Mouse (Mus musculus): ENCODE data around the gene Smurf1.
A peak's percentile ranks its signal among the peaks of the same experiment; 100 is the strongest.

Smurf1 gene

GRCm38 (mm10) chr5:144965639-144966351 is at the start of gene Smurf1:
Gene Smurf1, minus strand, starts transcription at chr5:144965847.
- DNase-seq (ENCODE audit: low spot score): peak; percentile 21

- DNase-seq (ENCODE audit: low spot score): no peak
Measured at GRCm38 (mm10) chr5:145014278-145014677, 48.6 kb upstream of the Smurf1 start.

- no peak for DNase-seq (ENCODE audit: low spot score)
Measured at GRCm38 (mm10) chr5:145008878-145009659, 43.4 kb upstream of the Smurf1 start.

GRCm38 (mm10) chr5:145005596-145005995 is 39.9 kb upstream of the Smurf1 start:
- no peak for DNase-seq (ENCODE audit: low spot score)

GRCm38 (mm10) chr5:145004495-145004894 is 38.8 kb upstream of the Smurf1 start:
- DNase-seq (ENCODE audit: low spot score): no peak

GRCm38 (mm10) chr5:145003362-145003761 is 37.7 kb upstream of the Smurf1 start:
- no peak for DNase-seq (ENCODE audit: low spot score)

GRCm38 (mm10) chr5:144998491-144998890 is 32.8 kb upstream of the Smurf1 start:
- DNase-seq (ENCODE audit: low spot score): peak; percentile 30

GRCm38 (mm10) chr5:144990481-144990880 is 24.8 kb upstream of the Smurf1 start:
- DNase-seq (ENCODE audit: low spot score): no peak

GRCm38 (mm10) chr5:144990051-144990450 is 24.4 kb upstream of the Smurf1 start:
- DNase-seq (ENCODE audit: low spot score): no peak

- no peak for DNase-seq (ENCODE audit: low spot score)
Measured at GRCm38 (mm10) chr5:144989061-144989405, 23.4 kb upstream of the Smurf1 start.

- DNase-seq (ENCODE audit: low spot score): no peak
Measured at GRCm38 (mm10) chr5:144988340-144989060, 22.9 kb upstream of the Smurf1 start.

GRCm38 (mm10) chr5:144987561-144987960 is 21.9 kb upstream of the Smurf1 start:
- DNase-seq (ENCODE audit: low spot score): no peak

GRCm38 (mm10) chr5:144984839-144985238 is 19.2 kb upstream of the Smurf1 start:
- no peak for DNase-seq (ENCODE audit: low spot score)

- DNase-seq (ENCODE audit: low spot score): no peak
Measured at GRCm38 (mm10) chr5:144983227-144983626, 17.6 kb upstream of the Smurf1 start.

- DNase-seq (ENCODE audit: low spot score): no peak
Measured at GRCm38 (mm10) chr5:144979110-144979509, 13.5 kb upstream of the Smurf1 start.

GRCm38 (mm10) chr5:144978533-144979107 is 13.0 kb upstream of the Smurf1 start:
- DNase-seq (ENCODE audit: low spot score): no peak

GRCm38 (mm10) chr5:144971266-144971665 is 5.6 kb upstream of the Smurf1 start:
- DNase-seq (ENCODE audit: low spot score): no peak

GRCm38 (mm10) chr5:144964872-144965638 is 592 bp downstream of the Smurf1 start:
- DNase-seq (ENCODE audit: low spot score): peak; percentile 70

- no peak for DNase-seq (ENCODE audit: low spot score)
Measured at GRCm38 (mm10) chr5:144964465-144964864, 1.2 kb downstream of the Smurf1 start.

- DNase-seq (ENCODE audit: low spot score): peak; percentile 33
Measured at GRCm38 (mm10) chr5:144963817-144964261, 1.8 kb downstream of the Smurf1 start.

GRCm38 (mm10) chr5:144963401-144963800 is 2.2 kb downstream of the Smurf1 start:
- DNase-seq (ENCODE audit: low spot score): no peak

GRCm38 (mm10) chr5:144958271-144958670 is 7.4 kb downstream of the Smurf1 start:
- no peak for DNase-seq (ENCODE audit: low spot score)

Data from c-Kit-positive CD71-positive TER-119-positive erythroid progenitor cells, embryonic 14.5 days (primary cell).